Mouse (Mus musculus) heart, embryonic 15.5 days (tissue): ENCODE data around the gene Sema3f. TPM values are rescaled to one million over a fixed set of nuclear protein-coding genes. Genes with fewer than 3 reads are reported as not detected.

Source experiments
- ATAC-seq: fragments of 200-750 bp; cut with Nextera tagmentation; replicated peaks from 2 replicates; pipeline ENCODE4 v1.8.0; 2017; ENCODE audit warnings: low read depth, moderate TSS enrichment; ENCODE audit not compliant: insufficient number of reproducible peaks, insufficient read depth, low FRiP score
- H3K27ac ChIP-seq: fragments of 300-500 bp; sonication (generic); 2 replicates; pipeline ENCODE4 v1.5.1; 2015; ENCODE audit warnings: mild to moderate bottlenecking, inconsistent platforms
- H3K27me3 ChIP-seq: fragments of 300-500 bp; sonication (generic); 2 replicates; pipeline ENCODE4 v1.6.1; 2015; ENCODE audit warnings: inconsistent platforms
- H3K36me3 ChIP-seq: fragments of 300-500 bp; sonication (generic); 2 replicates; pipeline ENCODE4 v1.6.1; 2015; ENCODE audit warnings: mild to moderate bottlenecking, inconsistent platforms
- H3K4me1 ChIP-seq: fragments of 300-500 bp; sonication (generic); replicated peaks from 2 replicates; pipeline ENCODE4 v1.6.1; 2015; ENCODE audit warnings: inconsistent platforms
- H3K4me2 ChIP-seq: fragments of 300-500 bp; sonication (generic); 2 replicates; pipeline ENCODE4 v1.6.1; 2015; ENCODE audit warnings: inconsistent platforms, mild to moderate bottlenecking, moderate library complexity
- H3K4me3 ChIP-seq: fragments of 300-500 bp; sonication (generic); 2 replicates; pipeline ENCODE4 v1.5.1; 2015; ENCODE audit warnings: mild to moderate bottlenecking, inconsistent platforms
- H3K9ac ChIP-seq: fragments of 300-500 bp; sonication (generic); 2 replicates; pipeline ENCODE4 v1.6.1; 2015; ENCODE audit warnings: mild to moderate bottlenecking, inconsistent platforms
- H3K9me3 ChIP-seq: fragments of 300-500 bp; sonication (generic); replicated peaks from 2 replicates; pipeline ENCODE4 v1.6.1; 2016; ENCODE audit warnings: inconsistent platforms
- WGBS: fragments of 180-500 bp; shearing (Covaris S2); methylation state at CpG from one replicate; pipeline ENCODE4 v1.1.7; 2015; ENCODE audit warnings: mixed read lengths; 5-methylcytosine and 5-hydroxymethylcytosine counted together
- polyA plus RNA-seq: library from polyadenylated mRNA; unstranded; fragments of >200 nt; fragmentation: Nextera tagmentation; extraction: Ambion mirVana; gene quantifications from 2 replicates; pipeline ENCODE4 v1.2.1, GENCODE M21; 2015

Sema3f gene
- polyA plus RNA-seq, 1 experiment from 2014 or later: 4.1 TPM

GRCm38 (mm10) chr9:107658096-107658495 is 52.2 kb downstream of the Sema3f start:
- Histone ChIP-seq H3K27me3 (no peaks in the 10 kb centered on the region), H3K9me3 (no peaks in the 10 kb centered on the region), H3K4me1 (no peaks in the 10 kb centered on the region), H3K4me3 (no peak overlapping the region), H3K36me3 (no peaks in the 10 kb centered on the region), H3K9ac (no peak overlapping the region), H3K4me2 (no peak overlapping the region), H3K27ac (no peak overlapping the region)
- 79% methylated on average over 6 of the region's 6 CpGs for WGBS
- no peak for ATAC-seq

DNA sequence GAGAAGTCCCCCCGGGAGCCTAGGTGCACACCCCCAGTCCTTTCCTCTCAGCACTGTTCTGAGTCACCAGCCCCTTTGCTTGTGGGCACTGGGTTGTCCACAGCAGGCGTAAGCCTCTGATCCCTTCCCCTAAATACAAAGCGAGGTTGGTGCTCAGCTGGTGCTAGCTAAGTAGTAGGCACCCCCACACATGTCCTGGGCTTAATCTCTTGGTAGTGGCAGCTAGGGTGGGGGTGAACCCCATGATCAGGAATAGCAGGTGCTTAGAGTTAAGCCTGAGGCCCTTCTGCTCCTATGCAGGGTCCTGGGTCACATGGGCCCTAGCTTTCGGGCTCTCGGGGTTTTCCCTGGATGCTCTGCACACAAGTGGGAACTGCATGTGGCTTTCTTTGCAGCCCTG is 53.1 kb downstream of the Sema3f start:
- 81% methylated on average over 5 of the region's 5 CpGs for WGBS
- H3K4me2 ChIP-seq: no peak overlapping the region
- ATAC-seq: no peak

GRCm38 (mm10) chr9:107654585-107654984 is 55.7 kb downstream of the Sema3f start:
- H3K9ac ChIP-seq: no peak overlapping the region
- H3K4me3 ChIP-seq: no peak overlapping the region
- H3K9me3 ChIP-seq: no peaks in the 10 kb centered on the region
- H3K4me1 ChIP-seq: peaks cover 9% of the 10 kb centered on the region
- 75% methylated on average over 4 of the region's 4 CpGs for WGBS
- H3K27me3 ChIP-seq: no peaks in the 10 kb centered on the region
- no peak for ATAC-seq
- H3K4me2 ChIP-seq: no peak overlapping the region
- no peaks in the 10 kb centered on the region for H3K36me3 ChIP-seq
- no peak overlapping the region for H3K27ac ChIP-seq

More for the DNA sequence above, 53.1 kb downstream of the Sema3f start:
- Histone ChIP-seq H3K4me1 (no peaks in the 10 kb centered on the region), H3K9me3 (no peaks in the 10 kb centered on the region), H3K9ac (no peak overlapping the region), H3K27ac (no peak overlapping the region), H3K27me3 (no peaks in the 10 kb centered on the region), H3K4me3 (no peak overlapping the region), H3K36me3 (no peaks in the 10 kb centered on the region)

- 79% methylated on average over 2 of the region's 2 CpGs for WGBS
- no peak for ATAC-seq
These were observed 56.8 kb downstream of the Sema3f start for GRCm38 (mm10) chr9:107653474-107653873.

GRCm38 (mm10) chr9:107650708-107651481 is 59.4 kb downstream of the Sema3f start:
- H3K9ac ChIP-seq: 0 out of 2 replicates have a peak overlapping the region, but pooled peaks have one; percentile 14
- 0 out of 2 replicates have a peak, but pooled peaks cover 2% of the 10 kb centered on the region for H3K27me3 ChIP-seq
- no peak overlapping the region for H3K4me2 ChIP-seq
- H3K4me1 ChIP-seq: peaks cover 9% of the 10 kb centered on the region
- H3K9me3 ChIP-seq: no peaks in the 10 kb centered on the region
- no peak for ATAC-seq
- no peak overlapping the region for H3K27ac ChIP-seq
- H3K4me3 ChIP-seq: no peak overlapping the region
- 29% methylated on average over 12 of the region's 12 CpGs for WGBS
- H3K36me3 ChIP-seq: no peaks in the 10 kb centered on the region

More at GRCm38 (mm10) chr9:107653474-107653873, 56.8 kb downstream of the Sema3f start:
- no peaks in the 10 kb centered on the region for H3K27me3 ChIP-seq
- peaks cover 9% of the 10 kb centered on the region for H3K4me1 ChIP-seq
- no peaks in the 10 kb centered on the region for H3K36me3 ChIP-seq
- H3K9ac ChIP-seq: no peak overlapping the region
- no peak overlapping the region for H3K4me2 ChIP-seq
- no peak overlapping the region for H3K4me3 ChIP-seq
- no peaks in the 10 kb centered on the region for H3K9me3 ChIP-seq
- no peak overlapping the region for H3K27ac ChIP-seq

DNA sequence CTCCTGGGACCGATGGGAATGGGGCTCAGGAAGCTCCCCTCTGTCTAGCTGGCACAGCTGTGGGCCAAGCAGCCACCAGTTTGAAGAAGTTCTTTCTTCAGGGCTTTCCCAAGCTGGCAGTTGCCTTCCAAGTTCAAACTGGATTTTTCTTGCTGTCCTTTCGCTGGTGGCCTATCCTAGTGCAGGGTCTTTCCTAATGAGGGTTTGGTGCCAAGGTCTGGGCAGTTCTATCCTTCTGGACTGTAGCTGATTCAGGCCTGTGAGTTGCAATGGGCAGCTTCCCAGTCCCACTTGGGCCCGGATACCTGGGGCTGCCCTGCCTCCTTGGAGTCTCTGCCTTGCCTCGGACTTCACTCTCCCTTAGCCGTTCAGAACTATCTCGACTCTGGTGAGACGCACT is 60.0 kb downstream of the Sema3f start:
- H3K4me3 ChIP-seq: no peak overlapping the region
- H3K27ac ChIP-seq: no peak overlapping the region
- ATAC-seq: no peak
- H3K4me1 ChIP-seq: peaks cover 12% of the 10 kb centered on the region
- no peaks in the 10 kb centered on the region for H3K9me3 ChIP-seq
- H3K4me2 ChIP-seq: no peak overlapping the region
- H3K36me3 ChIP-seq: no peaks in the 10 kb centered on the region
- no peak overlapping the region for H3K9ac ChIP-seq
- 0 out of 2 replicates have a peak, but pooled peaks cover 2% of the 10 kb centered on the region for H3K27me3 ChIP-seq
- WGBS: 66% methylated on average over 7 of the region's 7 CpGs

DNA sequence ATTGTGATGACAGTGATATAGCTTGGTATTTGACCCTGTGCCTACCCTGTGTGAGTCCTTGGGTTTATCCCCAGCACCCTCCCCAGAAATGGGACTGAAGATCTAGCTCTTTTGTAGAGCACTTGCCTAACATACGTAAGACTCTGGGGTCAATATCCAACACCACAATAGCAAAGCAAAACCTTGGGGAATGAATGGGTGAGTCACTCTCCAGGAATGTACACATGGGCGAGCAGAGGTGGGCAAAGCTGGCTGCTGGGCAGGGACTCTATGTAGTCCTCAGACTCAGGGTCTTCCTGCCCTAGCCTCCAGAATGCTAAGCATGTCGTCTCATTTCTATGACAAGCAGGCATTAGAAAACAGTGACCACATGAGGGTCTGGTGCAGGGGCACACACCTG is 61.5 kb downstream of the Sema3f start:
- Histone ChIP-seq H3K4me1 (peaks cover 23% of the 10 kb centered on the region), H3K36me3 (no peaks in the 10 kb centered on the region), H3K27me3 (0 out of 2 replicates have a peak, but pooled peaks cover 2% of the 10 kb centered on the region), H3K4me3 (no peak overlapping the region), H3K9me3 (no peaks in the 10 kb centered on the region), H3K27ac (no peak overlapping the region), H3K9ac (no peak overlapping the region), H3K4me2 (no peak overlapping the region)
- no peak for ATAC-seq
- 56% methylated on average over 3 of the region's 3 CpGs for WGBS

DNA sequence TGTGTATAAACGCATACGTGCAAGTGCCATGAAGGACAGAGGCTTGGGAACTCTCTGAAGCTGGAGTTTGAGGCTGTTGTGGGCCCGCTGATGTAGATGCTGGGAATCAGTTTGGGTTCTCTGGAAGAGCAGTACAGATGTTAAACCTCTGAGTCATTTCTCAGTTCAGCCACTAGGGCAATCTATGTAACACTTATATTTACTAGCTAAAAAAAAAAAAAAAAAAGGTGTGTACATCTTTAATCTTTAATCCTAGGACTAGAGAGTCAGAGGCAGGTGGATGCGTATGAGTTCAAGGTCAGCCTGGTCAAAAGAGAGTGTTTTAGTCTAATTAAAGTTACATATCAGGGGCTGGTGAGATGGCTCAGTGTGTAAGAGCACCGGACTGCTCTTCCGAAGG is 63.3 kb downstream of the Sema3f start:
- no peak overlapping the region for H3K4me2 ChIP-seq
- no peaks in the 10 kb centered on the region for H3K36me3 ChIP-seq
- 0 out of 2 replicates have a peak, but pooled peaks cover 2% of the 10 kb centered on the region for H3K27me3 ChIP-seq
- 83% methylated on average over 6 of the region's 6 CpGs for WGBS
- no peak overlapping the region for H3K27ac ChIP-seq
- H3K4me3 ChIP-seq: no peak overlapping the region
- no peaks in the 10 kb centered on the region for H3K9me3 ChIP-seq
- H3K4me1 ChIP-seq: peaks cover 23% of the 10 kb centered on the region
- no peak for ATAC-seq
- no peak overlapping the region for H3K9ac ChIP-seq

DNA sequence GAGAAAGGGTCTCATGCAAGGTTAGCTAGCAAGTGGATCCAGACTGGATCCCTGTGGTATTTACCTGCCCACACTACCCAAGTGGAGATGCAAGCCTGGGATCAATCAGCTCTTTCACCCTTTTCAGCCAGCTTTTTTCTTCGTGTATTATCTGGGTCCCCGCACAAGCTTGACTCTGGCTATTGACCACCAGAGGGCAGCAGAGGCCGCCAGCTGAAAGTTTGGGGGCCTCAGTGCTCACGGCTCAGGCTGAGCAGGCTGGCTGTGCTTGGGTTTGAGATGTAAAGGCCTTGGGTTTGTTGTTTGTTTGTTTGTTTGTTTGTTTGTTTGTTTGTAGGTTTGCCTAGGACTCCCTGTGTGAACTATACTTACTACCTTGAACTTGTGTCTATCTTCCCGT is 64.7 kb downstream of the Sema3f start:
- Histone ChIP-seq H3K4me2 (no peak overlapping the region), H3K4me1 (peaks cover 17% of the 10 kb centered on the region), H3K4me3 (no peak overlapping the region), H3K9ac (no peak overlapping the region), H3K27me3 (0 out of 2 replicates have a peak, but pooled peaks cover 2% of the 10 kb centered on the region), H3K9me3 (no peaks in the 10 kb centered on the region), H3K27ac (no peak overlapping the region), H3K36me3 (no peaks in the 10 kb centered on the region)
- 11% methylated on average over 5 of the region's 5 CpGs for WGBS
- ATAC-seq: peak; percentile 53; the same call in 1 of the 2 replicates

GRCm38 (mm10) chr9:107645153-107645510 is 65.1 kb downstream of the Sema3f start:
- H3K4me1 ChIP-seq: peaks cover 16% of the 10 kb centered on the region
- H3K9me3 ChIP-seq: no peaks in the 10 kb centered on the region
- no peak for ATAC-seq
- H3K9ac ChIP-seq: peak overlapping the region; percentile 48; the same call in 1 of the 2 replicates
- peak overlapping the region; percentile 70 for H3K4me2 ChIP-seq
- 43% methylated on average over 7 of the region's 7 CpGs for WGBS
- H3K4me3 ChIP-seq: peak overlapping the region; percentile 45; the same call in 1 of the 2 replicates
- 0 out of 2 replicates have a peak, but pooled peaks cover 2% of the 10 kb centered on the region for H3K27me3 ChIP-seq
- no peaks in the 10 kb centered on the region for H3K36me3 ChIP-seq
- no peak overlapping the region for H3K27ac ChIP-seq

DNA sequence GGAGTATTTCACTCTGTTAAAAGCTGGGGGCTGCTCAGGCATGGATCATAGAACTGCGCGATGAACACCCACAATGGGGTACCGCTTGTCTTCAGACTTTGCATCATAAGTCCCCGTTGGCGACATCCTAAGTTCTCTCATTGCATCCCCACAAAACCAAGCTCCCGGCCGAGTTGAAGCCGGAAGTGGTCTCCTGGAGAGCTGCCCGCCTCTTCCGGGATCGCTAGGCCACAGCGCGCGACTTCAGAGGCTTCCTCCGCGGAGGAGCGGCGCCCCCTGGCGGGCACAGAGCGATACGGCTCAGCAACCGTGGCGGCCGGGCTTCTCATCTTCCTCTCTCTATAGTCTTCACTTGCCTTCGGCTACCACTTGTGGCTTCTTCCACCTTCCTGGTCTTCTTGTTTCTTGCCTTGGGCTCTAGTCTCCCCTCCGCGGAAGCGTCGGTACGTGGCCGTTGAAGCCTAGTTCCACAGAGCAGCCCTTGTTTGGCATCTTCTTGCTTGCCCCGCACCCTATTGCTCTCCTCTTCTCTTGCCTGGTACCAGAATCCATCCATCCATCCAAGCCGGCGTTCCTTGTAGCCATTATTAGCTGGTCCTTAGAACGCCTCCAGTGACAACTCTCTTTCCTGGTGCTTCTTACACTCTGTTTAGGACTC is 65.7 kb downstream of the Sema3f start:
- peak overlapping the region; percentile 48 for H3K9ac ChIP-seq
- H3K27me3 ChIP-seq: 0 out of 2 replicates have a peak, but pooled peaks cover 2% of the 10 kb centered on the region
- H3K4me1 ChIP-seq: peaks cover 17% of the 10 kb centered on the region
- peak overlapping the region; percentile 70 for H3K4me2 ChIP-seq
- peak; percentile 61 for ATAC-seq
- WGBS: 5% methylated on average over 35 of the region's 35 CpGs
- no peaks in the 10 kb centered on the region for H3K36me3 ChIP-seq
- no peaks in the 10 kb centered on the region for H3K9me3 ChIP-seq
- peak overlapping the region; percentile 50; the same call in 1 of the 2 replicates for H3K27ac ChIP-seq
- peak overlapping the region; percentile 45 for H3K4me3 ChIP-seq
